Mouse (Mus musculus) embryo, embryonic 11.5 days (tissue): ENCODE results near the gene Piwil4.
"Not testable (repeated sequence)": the region's sequence is repeated elsewhere in the genome, so short reads cannot be mapped to it uniquely, and the experiment has no call there.

Experiments
- DNase-seq: peaks from one replicate; pipeline ENCODE4 v3.0.0-alpha.2; 2012; ENCODE audit warnings: low read depth, low spot score

Gene Piwil4

DNA sequence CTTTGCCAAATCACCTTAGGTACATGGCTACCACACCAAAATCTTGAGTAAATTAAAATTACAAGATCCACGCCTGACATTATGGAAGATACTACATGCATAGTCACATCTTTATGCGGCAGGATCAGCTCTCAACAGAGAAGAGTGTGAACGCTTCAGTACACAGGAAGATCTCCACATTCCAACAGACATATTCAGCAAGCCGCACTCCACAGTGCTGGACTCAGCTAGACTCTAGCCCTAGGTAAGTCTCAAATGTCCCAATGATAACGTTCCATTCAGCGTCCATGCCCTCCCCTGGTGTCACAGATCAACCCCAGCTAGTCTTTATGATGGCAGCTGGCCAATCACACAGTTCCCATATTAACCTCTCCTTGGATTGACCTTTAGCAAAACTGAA is 14.5 kb downstream of the Piwil4 start:
- no peak for DNase-seq

DNA sequence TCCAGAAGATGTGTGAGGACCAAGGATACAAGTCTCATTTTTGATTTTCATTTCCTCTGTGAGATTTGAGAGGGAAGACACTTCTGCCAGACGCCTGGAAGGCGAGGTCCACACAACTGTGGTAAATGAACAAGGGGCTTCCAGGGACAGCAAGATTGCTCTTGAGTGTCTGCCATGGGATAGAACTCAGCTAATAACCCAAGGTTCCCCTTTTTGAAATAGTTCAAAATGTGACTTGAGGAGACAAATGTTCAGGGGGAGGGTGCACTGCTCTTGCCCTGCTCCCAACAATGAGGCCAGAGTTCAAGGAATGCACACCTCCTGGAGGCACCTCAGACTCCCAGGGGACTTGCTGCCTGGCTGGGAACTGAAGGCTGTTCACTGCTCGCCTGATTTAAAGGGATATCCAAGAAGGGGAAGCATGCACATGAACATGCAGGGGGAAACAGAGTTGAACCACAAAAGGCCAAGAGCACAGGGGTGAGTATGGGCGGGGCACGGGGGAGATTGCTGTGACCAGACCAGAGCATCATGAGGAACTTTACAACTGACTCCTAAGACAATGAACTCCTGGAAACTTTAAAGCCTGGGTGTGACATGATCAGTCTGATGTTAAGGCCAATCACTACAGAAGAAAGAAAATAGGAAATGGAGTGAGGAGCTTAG is 15.6 kb downstream of the Piwil4 start:
- no peak for DNase-seq

- DNase-seq = no peak
These were observed 18.9 kb downstream of the Piwil4 start for GRCm38 (mm10) chr9:14721610-14722009.

- DNase-seq = no peak
These were observed 20.1 kb downstream of the Piwil4 start for GRCm38 (mm10) chr9:14720384-14720783.

GRCm38 (mm10) chr9:14718332-14718691 is 22.2 kb downstream of the Piwil4 start:
- DNase-seq = no peak

- DNase-seq = no peak
These were observed 22.7 kb downstream of the Piwil4 start for GRCm38 (mm10) chr9:14717689-14718331.

DNA sequence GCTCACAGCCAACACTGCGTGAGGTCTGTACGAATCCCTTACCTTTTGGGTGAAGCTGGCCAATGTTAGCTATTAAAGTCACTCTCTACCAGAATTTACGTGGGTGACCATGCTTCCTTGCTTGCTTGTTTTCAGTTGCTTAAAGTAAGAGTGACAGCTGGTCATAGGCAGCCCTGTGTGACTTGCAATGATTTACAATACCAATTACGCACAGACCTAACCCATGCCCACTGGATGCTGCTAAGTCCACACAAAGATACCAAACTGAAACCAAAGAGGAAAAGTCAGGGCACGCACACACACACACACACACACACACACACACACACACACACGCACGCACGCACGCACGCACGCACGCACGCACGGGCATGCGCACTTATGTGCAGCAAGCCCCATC is 25.3 kb downstream of the Piwil4 start:
- DNase-seq = no peak

GRCm38 (mm10) chr9:14710910-14711309 is 29.6 kb downstream of the Piwil4 start:
- DNase-seq = no peak

DNA sequence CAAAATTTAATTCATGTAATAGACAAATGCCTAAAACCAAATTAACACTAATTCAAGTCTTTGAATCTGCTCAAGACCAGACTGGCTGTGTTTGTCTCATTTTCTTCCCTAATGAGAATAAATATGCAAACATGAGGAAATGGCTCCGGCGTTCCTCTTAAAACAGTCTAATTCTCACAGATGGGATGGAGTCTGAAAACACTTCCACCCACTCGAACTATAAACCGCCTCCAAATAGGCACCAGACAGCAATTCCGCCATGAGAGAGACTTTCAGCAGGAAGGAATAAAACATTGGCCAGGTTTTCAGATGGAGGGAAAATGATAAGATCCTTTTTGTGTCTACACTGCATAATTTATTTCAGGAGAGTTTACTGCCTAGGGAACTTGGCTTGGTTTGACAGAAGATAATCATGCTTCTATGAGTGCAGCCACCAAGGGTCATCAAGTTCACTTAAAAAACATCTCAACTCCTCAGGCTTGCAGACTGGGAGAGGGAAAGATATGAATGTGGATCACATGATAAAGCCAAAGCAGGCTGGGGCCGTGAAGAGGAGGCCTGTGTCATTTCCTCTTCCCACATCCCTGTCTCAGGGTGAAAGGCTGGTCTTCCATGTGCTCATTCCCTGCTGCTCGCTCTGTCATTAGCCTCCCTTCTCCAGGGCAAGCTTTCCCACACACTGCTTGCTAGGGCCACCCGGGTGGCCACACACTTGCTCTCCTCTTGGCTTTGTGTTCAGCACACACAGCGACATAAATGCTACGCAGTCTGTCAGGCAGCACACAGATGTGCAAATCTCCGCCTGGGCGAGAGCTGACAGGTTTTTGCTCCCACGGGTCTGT is 35.0 kb downstream of the Piwil4 start:
- no peak for DNase-seq

- DNase-seq = not testable (repeated sequence)
These were observed 39.7 kb downstream of the Piwil4 start for GRCm38 (mm10) chr9:14700795-14701194.

GRCm38 (mm10) chr9:14699288-14699640 is 41.3 kb downstream of the Piwil4 start:
- no peak for DNase-seq

- peak; percentile 78 for DNase-seq
These were observed 41.8 kb downstream of the Piwil4 start for GRCm38 (mm10) chr9:14698582-14699287.

DNA sequence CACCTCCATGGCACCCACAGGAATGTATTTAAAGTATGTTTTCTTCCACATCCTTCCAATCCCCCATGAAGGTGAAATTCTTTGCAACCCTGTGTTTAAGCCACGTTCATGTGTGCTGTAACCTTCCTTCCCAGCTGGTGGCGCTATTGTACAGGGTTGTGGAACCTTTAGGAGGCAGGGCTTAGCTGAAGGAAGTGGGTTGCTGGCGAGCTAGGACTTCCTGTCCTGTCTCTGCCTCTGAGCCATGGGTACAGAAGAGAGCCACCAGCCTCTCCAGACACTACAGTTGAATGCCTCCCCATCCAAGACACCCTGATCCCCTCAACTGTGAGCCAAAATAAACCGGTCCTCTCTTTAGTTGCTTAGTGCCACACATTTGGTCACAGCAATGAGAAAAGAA is 42.6 kb downstream of the Piwil4 start:
- no peak for DNase-seq

DNA sequence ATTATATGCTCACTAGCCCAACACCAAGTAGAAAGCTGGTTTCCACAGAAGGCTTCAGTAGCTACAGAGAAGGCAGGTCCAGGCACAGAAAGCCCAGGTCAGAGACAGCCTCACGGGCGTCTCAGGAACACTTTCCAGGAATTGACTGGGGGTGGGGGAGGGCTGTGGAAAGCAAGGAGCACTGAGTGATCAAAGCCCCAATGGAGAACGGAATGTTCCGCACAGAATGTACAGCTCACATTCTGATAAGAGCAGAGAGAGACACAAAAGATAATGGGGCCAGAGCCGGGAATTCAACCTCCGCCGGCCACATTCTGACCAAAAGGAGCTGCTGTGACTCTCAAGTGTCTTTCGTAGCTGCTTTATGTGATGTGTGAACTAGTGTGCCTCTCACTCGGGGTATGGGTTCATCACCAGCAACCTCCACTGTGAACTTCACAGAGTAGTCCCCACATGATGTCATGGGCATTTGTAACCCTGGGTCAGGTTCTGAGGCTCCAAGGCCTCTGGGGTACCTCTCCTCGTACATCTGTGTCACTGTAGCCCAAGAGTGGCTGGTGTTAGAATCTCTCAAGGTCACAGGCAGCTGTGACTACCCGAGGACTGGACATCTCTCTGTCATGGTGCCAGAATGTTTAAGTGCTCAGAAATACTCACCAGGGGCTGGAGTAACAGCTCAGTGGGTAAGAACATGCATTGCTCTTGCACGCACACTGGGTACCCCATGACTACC is 51.0 kb downstream of the Piwil4 start:
- DNase-seq = no peak

DNA sequence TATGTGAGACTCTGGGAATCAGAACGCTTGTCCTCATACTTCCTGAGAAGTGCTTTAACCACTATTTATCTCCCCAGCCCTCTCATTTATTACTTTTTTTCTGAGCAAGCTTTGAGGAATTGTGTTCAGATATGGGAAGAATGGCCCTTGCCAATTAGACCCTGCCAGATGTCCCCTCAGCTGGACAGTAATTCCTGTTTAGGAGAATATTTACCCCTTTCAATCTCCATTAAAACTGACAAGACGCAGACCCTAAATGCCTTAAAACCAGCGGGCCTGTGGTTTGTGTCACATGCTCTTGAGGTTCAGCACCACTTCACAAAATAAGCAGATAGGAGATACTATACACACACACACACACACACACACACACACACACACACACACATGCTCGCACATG is 56.2 kb downstream of the Piwil4 start:
- DNase-seq = no peak

DNA sequence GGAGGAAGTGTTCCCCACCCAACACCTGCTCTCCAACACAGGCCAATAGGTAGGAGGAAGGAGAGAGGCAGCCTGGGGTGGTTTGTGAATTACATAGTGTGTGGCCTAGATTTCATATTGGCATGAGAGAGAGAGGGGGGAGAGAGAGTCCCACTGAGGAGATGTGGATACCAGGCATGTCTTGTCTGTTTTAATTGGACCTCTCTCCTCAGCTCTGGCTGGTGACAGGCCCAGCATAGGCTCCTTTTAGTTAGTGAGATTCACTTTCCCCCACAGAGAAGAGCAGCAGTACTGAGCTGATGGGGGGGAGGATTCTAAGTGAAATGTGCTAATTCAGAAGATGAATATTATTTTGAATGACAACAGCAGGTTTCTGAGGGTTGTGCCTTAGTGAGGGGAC is 57.8 kb downstream of the Piwil4 start:
- no peak for DNase-seq

DNA sequence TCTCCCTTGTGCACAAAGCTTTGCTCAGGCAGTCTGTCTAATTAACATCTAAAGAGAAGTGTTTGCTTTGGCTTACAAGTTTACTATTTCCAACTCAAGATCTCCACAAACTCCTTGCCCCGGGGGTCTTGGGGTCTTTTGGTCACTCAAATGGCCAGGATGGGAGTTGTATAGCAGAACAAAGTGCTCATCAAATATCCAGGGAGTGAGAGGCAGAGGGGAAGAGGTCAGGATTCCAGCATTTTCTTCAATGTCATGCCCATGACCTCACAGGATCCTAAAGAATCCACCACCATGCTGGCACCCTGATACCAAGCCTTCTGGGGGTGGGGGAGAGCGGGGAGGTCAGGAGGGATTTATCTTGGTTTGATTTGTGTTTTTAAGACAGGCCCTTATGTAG is 59.9 kb downstream of the Piwil4 start:
- DNase-seq = no peak

- no peak for DNase-seq
These were observed 64.5 kb downstream of the Piwil4 start for GRCm38 (mm10) chr9:14675707-14676691.

- DNase-seq = no peak
These were observed 66.0 kb downstream of the Piwil4 start for GRCm38 (mm10) chr9:14674506-14674905.

DNA sequence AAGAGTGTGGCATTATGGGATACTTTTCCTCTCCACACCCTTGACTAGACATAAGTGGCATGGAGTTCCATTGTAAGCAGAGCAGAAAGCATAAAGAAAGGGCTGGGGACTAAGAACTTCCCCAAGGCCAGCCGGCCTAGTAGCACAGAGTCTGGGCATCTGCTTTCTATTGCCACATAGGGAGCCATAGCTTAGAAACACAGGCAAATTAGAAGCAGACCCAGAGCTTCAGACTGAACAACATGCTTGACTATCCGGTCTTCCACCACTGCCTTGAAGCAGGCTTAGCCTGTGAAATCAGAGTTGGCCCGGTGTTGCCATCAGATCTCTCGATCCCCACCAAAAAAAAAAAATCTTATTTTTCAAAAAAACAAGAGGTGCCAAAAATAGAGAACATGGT is 67.4 kb downstream of the Piwil4 start:
- no peak for DNase-seq
